Mouse (Mus musculus) heart, postnatal 0 days (tissue): ENCODE data around the gene Fer. TPM values are rescaled to one million over a fixed set of nuclear protein-coding genes. Genes with fewer than 3 reads are reported as not detected.
A peak's percentile ranks its signal among the peaks of the same experiment; 100 is the strongest.

Source experiments
- ATAC-seq: fragments of 200-750 bp; cut with Nextera tagmentation; 2 replicates; pipeline ENCODE4 v1.8.0; 2017; ENCODE audit warnings: low read depth, moderate number of reproducible peaks, moderate library complexity; ENCODE audit not compliant: insufficient read depth
- DNase-seq: peaks from one replicate; pipeline ENCODE4 v3.0.0-alpha.2; 2016; ENCODE audit warnings: low spot score
- H3K27ac ChIP-seq: fragments of 300-500 bp; sonication (generic); 2 replicates; pipeline ENCODE4 v1.5.1; 2014; ENCODE audit warnings: low read depth, mild to moderate bottlenecking
- H3K27me3 ChIP-seq: fragments of 300-500 bp; sonication (generic); 2 replicates; pipeline ENCODE4 v1.6.1; 2014; ENCODE audit warnings: low read length, mixed read lengths; ENCODE audit not compliant: control insufficient read depth, insufficient read depth
- H3K36me3 ChIP-seq: fragments of 300-500 bp; sonication (generic); replicated peaks from 2 replicates; pipeline ENCODE4 v1.6.1; 2014; ENCODE audit warnings: low read length, mixed read lengths; ENCODE audit not compliant: control insufficient read depth, insufficient read depth
- H3K4me1 ChIP-seq: fragments of 300-500 bp; sonication (generic); 2 replicates; pipeline ENCODE4 v1.6.1; 2014; ENCODE audit warnings: antibody characterized with exemption; ENCODE audit not compliant: control insufficient read depth, insufficient read depth
- H3K4me2 ChIP-seq: fragments of 300-500 bp; sonication (generic); 2 replicates; pipeline ENCODE4 v1.6.1; 2014; ENCODE audit warnings: low read depth, mild to moderate bottlenecking, low read length, moderate library complexity
- H3K4me3 ChIP-seq: fragments of 300-500 bp; sonication (generic); 2 replicates; pipeline ENCODE4 v1.5.1; 2014; ENCODE audit warnings: low read depth, low read length
- H3K9ac ChIP-seq: fragments of 300-500 bp; sonication (generic); replicated peaks from 2 replicates; pipeline ENCODE4 v1.6.1; 2014; ENCODE audit warnings: low read depth, low read length, mixed read lengths
- H3K9me3 ChIP-seq: fragments of 300-500 bp; sonication (generic); replicated peaks from 2 replicates; pipeline ENCODE4 v1.6.1; 2016; ENCODE audit warnings: low read length; ENCODE audit not compliant: control insufficient read depth
- CTCF ChIP-seq: IDR thresholded peaks from 2 replicates; pipeline ENCODE4 v1.5.1; 2016; ENCODE audit warnings: antibody characterized with exemption, control low read depth, low read depth
- EP300 ChIP-seq: IDR thresholded peaks from 2 replicates; pipeline ENCODE4 v1.6.1; 2016; ENCODE audit warnings: antibody characterized with exemption, low read depth
- WGBS: fragments of 180-500 bp; shearing (Covaris S2); extraction: QIAGEN DNeasy Blood & Tissue Kit; methylation state at CpG from one replicate; pipeline ENCODE4 v1.1.7; 2014; 5-methylcytosine and 5-hydroxymethylcytosine counted together
- polyA plus RNA-seq: library from polyadenylated mRNA; unstranded; fragments of >200 nt; fragmentation: Nextera tagmentation; extraction: Ambion mirVana; gene quantifications from 2 replicates; pipeline ENCODE4 v1.2.1, GENCODE M21; 2015
- total RNA-seq: library from RNA; depleted of rRNA; stranded (reverse); fragments of >200 nt; gene quantifications from 2 replicates; pipeline ENCODE4 v1.2.3, GENCODE M21; 2014; ENCODE audit warnings: low replicate concordance

Gene Fer
- total and polyA plus RNA-seq, 2 experiments from 2014 or later: 12.4 to 16.2 TPM

DNA sequence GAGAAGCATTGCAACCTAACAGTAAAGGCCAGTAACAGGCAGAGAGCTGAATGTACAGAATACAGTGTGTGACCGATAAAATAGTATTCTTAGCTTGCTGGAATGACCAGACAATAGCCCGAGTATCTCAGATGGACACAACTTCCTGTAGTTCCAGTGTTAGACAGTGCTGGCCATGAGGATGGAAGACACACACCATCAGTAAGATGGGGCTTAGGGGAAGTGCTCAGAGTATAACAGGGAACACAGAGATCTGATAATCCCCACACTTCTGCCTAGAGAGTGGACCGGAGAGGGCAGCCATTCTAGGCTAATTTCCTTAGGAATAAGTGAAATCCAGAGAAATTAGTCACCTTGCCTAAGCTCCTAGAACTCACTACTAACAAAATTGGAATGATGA is 202.4 kb downstream of the Fer start:
- Histone ChIP-seq H3K4me3 (no peak overlapping the region), H3K27ac (no peak overlapping the region), H3K4me1 (peaks cover 6% of the 10 kb centered on the region; the same call in 1 of the 2 replicates), H3K36me3 (no peaks in the 10 kb centered on the region), H3K27me3 (no peaks in the 10 kb centered on the region), H3K4me2 (no peak overlapping the region), H3K9ac (no peak overlapping the region), H3K9me3 (no peaks in the 10 kb centered on the region)
- DNase-seq (no peak), ATAC-seq (no peak)
- WGBS: 64% methylated on average over 3 of the region's 3 CpGs
- TF ChIP-seq CTCF (no peak), EP300 (no peak)

DNA sequence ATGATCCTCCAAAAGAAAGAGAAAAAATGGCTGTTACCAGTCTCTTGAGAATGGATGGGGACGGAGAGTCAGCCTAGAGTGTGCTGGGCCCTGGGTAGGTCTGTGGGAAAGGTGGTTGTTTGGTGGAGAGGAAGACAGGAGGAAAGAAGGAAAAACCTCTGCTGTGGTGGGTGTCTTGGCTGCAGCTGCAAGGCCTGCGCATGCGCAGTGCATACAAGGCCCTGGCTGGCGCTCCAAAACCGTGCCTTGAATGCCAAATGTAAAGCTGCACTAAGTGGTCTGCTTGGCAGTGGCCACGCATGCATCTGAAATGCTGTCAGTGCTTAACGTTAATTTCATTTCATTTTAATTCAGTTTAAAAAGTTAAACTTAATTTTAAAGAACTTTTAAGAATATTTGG is 214.5 kb downstream of the Fer start:
- TF ChIP-seq EP300 (no peak), CTCF (no peak)
- WGBS: 94% methylated on average over 7 of the region's 7 CpGs
- H3K27ac ChIP-seq: no peak overlapping the region

DNA sequence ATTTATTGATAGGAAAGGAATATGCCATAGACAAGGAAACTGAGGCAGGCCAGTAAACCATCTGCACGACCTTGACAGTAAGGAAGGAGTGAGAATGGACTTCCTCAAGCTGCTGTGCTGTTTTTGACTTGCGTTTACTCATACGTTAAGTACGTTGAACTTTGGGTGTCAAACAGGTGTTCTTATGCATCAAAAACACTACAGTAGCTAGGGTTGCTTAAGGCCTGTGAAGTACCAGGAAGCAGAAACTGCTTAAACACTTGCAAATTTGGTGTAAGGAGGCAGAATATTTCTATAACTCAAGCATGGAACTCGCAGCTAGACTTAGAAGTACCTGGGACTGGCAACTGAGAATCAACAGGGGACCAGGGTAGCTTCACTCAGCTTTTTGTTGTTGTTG is 221.9 kb downstream of the Fer start:
- 0 out of 2 replicates have a peak, but pooled peaks cover 3% of the 10 kb centered on the region for H3K36me3 ChIP-seq
- no peak for DNase-seq
- H3K4me3 ChIP-seq: no peak overlapping the region
- WGBS: 85% methylated on average over 5 of the region's 5 CpGs
- H3K4me1 ChIP-seq: no peaks in the 10 kb centered on the region
- no peak overlapping the region for H3K27ac ChIP-seq
- H3K9me3 ChIP-seq: no peaks in the 10 kb centered on the region
- H3K4me2 ChIP-seq: no peak overlapping the region
- TF ChIP-seq EP300 (no peak), CTCF (no peak)
- H3K9ac ChIP-seq: no peak overlapping the region
- no peaks in the 10 kb centered on the region for H3K27me3 ChIP-seq
- no peak for ATAC-seq

More for the DNA sequence above, 214.5 kb downstream of the Fer start:
- H3K4me3 ChIP-seq: no peak overlapping the region
- H3K27me3 ChIP-seq: no peaks in the 10 kb centered on the region
- H3K9ac ChIP-seq: no peak overlapping the region
- H3K4me1 ChIP-seq: no peaks in the 10 kb centered on the region
- no peak overlapping the region for H3K4me2 ChIP-seq
- no peaks in the 10 kb centered on the region for H3K9me3 ChIP-seq
- ATAC-seq: no peak
- no peak for DNase-seq
- H3K36me3 ChIP-seq: 0 out of 2 replicates have a peak, but pooled peaks cover 12% of the 10 kb centered on the region

DNA sequence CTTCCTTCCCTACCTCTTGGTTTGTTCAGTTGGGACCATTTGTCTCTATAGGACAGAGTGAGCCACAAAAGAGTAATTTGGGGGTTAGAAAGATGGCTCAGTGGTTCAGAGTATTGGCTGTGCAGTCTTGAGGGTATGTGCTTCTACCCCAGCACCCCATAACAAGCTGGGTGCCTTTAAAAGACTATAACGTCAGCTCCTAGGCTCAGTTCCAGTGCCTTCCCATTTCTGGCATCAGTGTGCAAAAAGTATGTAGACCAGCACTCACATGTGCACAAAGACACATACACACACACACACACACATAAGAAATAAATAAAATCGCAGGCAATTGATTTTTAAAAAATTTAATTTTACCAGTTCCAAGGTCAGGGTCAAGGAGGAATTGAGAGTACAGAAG is 222.6 kb downstream of the Fer start:
- DNase-seq: no peak
- TF ChIP-seq EP300 (no peak), CTCF (no peak)
- 84% methylated on average over 2 of the region's 2 CpGs for WGBS
- Histone ChIP-seq H3K36me3 (0 out of 2 replicates have a peak, but pooled peaks cover 2% of the 10 kb centered on the region), H3K4me3 (no peak overlapping the region), H3K9ac (no peak overlapping the region), H3K9me3 (no peaks in the 10 kb centered on the region), H3K27ac (no peak overlapping the region), H3K27me3 (no peaks in the 10 kb centered on the region), H3K4me1 (no peaks in the 10 kb centered on the region), H3K4me2 (no peak overlapping the region)
- ATAC-seq: no peak

DNA sequence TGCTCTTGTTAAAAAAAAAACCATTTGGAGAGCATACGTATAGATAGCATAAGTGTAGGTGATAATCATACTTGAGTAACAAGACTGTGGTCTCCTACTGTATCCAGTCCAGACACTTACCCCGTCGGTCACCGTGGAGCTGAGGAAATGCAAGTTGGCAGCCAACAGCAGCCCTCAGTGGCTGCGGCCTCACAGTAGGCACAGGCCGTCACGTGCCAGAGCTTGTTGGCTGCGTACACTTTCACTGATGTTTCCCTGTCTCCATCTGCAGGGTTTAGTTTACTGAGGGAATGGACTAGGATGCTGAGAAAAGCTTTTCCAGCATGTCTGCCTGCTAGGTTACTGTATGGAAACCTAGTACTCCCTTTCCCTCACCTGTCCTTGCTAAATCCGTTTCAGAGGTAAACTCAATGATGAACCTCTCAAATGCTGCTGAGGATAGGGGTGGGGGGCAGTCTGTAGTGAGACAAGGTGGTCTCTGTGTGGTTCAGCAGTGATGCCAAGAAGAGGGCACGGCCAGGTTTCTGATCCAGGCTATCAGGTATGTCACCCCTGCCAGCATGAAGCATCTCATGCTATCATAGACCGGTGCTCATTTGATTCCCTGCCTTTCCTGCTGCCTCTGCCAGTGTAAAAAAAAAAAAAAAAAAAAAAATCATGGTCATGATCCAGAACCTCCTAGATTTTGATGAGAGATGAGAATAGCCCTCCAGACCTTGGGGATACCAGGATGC is 224.2 kb downstream of the Fer start:
- Histone ChIP-seq H3K4me2 (no peak overlapping the region), H3K36me3 (no peaks in the 10 kb centered on the region), H3K4me3 (no peak overlapping the region), H3K9me3 (no peaks in the 10 kb centered on the region), H3K27ac (no peak overlapping the region), H3K27me3 (no peaks in the 10 kb centered on the region), H3K4me1 (no peaks in the 10 kb centered on the region), H3K9ac (no peak overlapping the region)
- no peak for ATAC-seq
- 66% methylated on average over 11 of the region's 11 CpGs for WGBS
- TF ChIP-seq CTCF: no peak
- no peak for TF ChIP-seq EP300
- DNase-seq: peak; percentile 27

DNA sequence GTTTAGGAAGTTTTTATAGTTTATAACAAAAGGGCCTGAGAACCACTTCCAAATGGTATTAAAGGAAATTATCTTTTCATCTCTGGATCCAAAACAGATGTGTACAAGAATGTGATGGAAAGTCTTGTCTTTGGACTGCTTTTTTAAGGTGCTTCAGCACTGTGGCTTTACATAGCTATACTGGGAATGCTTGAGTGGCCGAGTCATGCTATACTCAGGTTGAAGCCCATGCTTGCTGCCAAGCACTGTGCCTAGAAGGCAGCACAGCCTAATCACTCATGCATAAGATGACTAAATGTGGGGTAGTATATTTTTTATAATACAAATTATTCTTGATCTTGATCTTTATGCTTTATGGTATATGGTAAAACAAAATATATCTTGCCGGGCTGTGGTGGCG is 225.0 kb downstream of the Fer start:
- ATAC-seq (no peak), DNase-seq (no peak)
- Histone ChIP-seq H3K9ac (no peak overlapping the region), H3K9me3 (no peaks in the 10 kb centered on the region), H3K4me3 (no peak overlapping the region), H3K4me1 (no peaks in the 10 kb centered on the region; the same call in 1 of the 2 replicates), H3K36me3 (no peaks in the 10 kb centered on the region), H3K27me3 (no peaks in the 10 kb centered on the region), H3K27ac (no peak overlapping the region), H3K4me2 (no peak overlapping the region)
- TF ChIP-seq EP300 (no peak), CTCF (no peak)
- 94% methylated on average over 3 of the region's 3 CpGs for WGBS
